Mouse (Mus musculus) left cerebral cortex, postnatal 4 days (tissue): ENCODE measurements around the gene Dhx32. TPM values are rescaled to one million over a fixed set of nuclear protein-coding genes. Genes with fewer than 3 reads are reported as not detected.

Experiments used
- DNase-seq: peaks from one replicate; pipeline ENCODE4 v3.0.0-alpha.2; 2022
- intact Hi-C: fragments of 180-260 bp; cut with DNase I; formaldehyde crosslinking; loops from one replicate; pipeline ENCODE4 v1.15.1; 2025
- total RNA-seq, 2 experiments: library from RNA; stranded (reverse); gene quantifications; 2 replicates each; pipeline ENCODE4 v1.2.3; 2021

The Dhx32 gene
- total RNA-seq, 2 experiments from 2014 or later = 48.1 to 52.0 TPM

DNA sequence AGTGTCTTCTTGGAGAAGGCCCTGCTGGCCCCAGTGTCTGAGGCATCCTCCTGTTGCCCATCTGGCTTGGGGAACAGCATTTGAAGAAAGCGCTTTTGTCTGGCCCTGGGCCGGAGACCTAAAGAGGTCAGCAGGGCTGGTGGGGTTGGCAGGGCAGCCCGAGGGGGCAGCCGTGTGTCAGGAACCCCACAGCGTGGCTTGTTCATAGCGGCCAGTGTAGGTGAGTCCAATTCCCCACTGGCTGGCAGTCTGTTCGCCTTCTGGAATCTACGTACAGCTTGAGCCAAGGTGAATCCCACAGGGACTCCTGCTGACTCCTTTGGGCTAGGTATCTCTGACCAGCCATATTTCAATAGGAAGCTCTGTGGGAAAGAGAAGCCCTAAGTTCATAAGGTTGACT, 103.8 kb downstream of the Dhx32 start:
- no peak for DNase-seq

DNA sequence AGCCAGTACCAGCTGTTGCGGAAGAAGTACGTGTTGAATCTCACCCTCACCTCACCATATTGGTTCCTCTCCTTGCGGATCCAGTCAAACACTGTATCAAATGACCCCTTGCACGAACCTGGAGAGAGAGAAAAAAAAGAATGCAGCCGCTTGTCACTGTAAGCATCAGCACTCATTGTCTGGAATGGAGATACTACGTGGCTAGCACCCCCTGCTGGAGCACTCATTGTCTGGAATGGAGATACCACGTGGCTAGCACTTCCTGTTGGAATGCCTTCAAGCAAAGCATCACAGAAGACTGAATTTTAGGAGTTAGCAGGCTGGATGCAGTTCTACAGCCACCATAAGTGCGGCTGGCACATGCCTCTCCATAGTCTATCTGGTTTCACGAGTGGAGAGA, 106.5 kb downstream of the Dhx32 start:
- intact Hi-C loops = no loop called here
- no peak for DNase-seq

More for the DNA sequence above, 103.8 kb downstream of the Dhx32 start:
- intact Hi-C loops = no loop called here

Other genes starting within 250 kb of the Dhx32 start
- not detected for gene Tex36, start 180.6 kb downstream of the Dhx32 start, total RNA-seq
- 10 to 100 TPM; 24.3 to 24.5 TPM for gene Edrf1, start 145.2 kb downstream of the Dhx32 start, total RNA-seq
- not detected for gene Mmp21, start 102.7 kb downstream of the Dhx32 start, total RNA-seq
- 10 to 100 TPM; 52.8 to 55.4 TPM for gene Bccip, start 73.4 kb downstream of the Dhx32 start, total RNA-seq
- gene Uros, start 72.7 kb downstream of the Dhx32 start, total RNA-seq = 10 to 100 TPM; 13.1 to 15.0 TPM
- gene Fank1, start 5.9 kb downstream of the Dhx32 start, total RNA-seq = 1 to 10 TPM; 3.5 to 4.9 TPM